Mouse (Mus musculus) heart, embryonic 13.5 days (tissue): Measurements from ENCODE around the gene Tbc1d21. TPM values are rescaled to one million over a fixed set of nuclear protein-coding genes. Genes with fewer than 3 reads are reported as not detected.
A peak's percentile ranks its signal among the peaks of the same experiment; 100 is the strongest.

Experiments used
- ATAC-seq: fragments of 200-750 bp; cut with Nextera tagmentation; 2 replicates; pipeline ENCODE4 v1.8.0; 2017; ENCODE audit warnings: moderate TSS enrichment; ENCODE audit not compliant: insufficient number of reproducible peaks, low FRiP score, low TSS enrichment; ENCODE audit errors: extremely low read depth
- H3K27ac ChIP-seq: fragments of 300-500 bp; sonication (generic); replicated peaks from 2 replicates; pipeline ENCODE4 v1.5.1; 2015; ENCODE audit warnings: moderate library complexity, mild to moderate bottlenecking, inconsistent platforms
- H3K27me3 ChIP-seq: fragments of 300-500 bp; sonication (generic); replicated peaks from 2 replicates; pipeline ENCODE4 v1.6.1; 2015; ENCODE audit warnings: mild to moderate bottlenecking, inconsistent platforms
- H3K36me3 ChIP-seq: fragments of 300-500 bp; sonication (generic); 2 replicates; pipeline ENCODE4 v1.6.1; 2015; ENCODE audit warnings: mild to moderate bottlenecking, inconsistent platforms
- H3K4me1 ChIP-seq: fragments of 300-500 bp; sonication (generic); 2 replicates; pipeline ENCODE4 v1.6.1; 2015; ENCODE audit warnings: inconsistent platforms
- H3K4me2 ChIP-seq: fragments of 300-500 bp; sonication (generic); 2 replicates; pipeline ENCODE4 v1.6.1; 2015; ENCODE audit warnings: inconsistent platforms, mild to moderate bottlenecking, moderate library complexity
- H3K4me3 ChIP-seq: fragments of 300-500 bp; sonication (generic); 2 replicates; pipeline ENCODE4 v1.5.1; 2015; ENCODE audit warnings: moderate library complexity, mild to moderate bottlenecking, inconsistent platforms
- H3K9ac ChIP-seq: fragments of 300-500 bp; sonication (generic); 2 replicates; pipeline ENCODE4 v1.6.1; 2015; ENCODE audit warnings: inconsistent platforms, mild to moderate bottlenecking, moderate library complexity
- H3K9me3 ChIP-seq: fragments of 300-500 bp; sonication (generic); 2 replicates; pipeline ENCODE4 v1.6.1; 2016; ENCODE audit warnings: inconsistent platforms
- WGBS: fragments of 180-500 bp; shearing (Covaris S2); methylation state at CpG from one replicate; pipeline ENCODE4 v1.1.7; 2015; ENCODE audit warnings: mixed read lengths; 5-methylcytosine and 5-hydroxymethylcytosine counted together
- polyA plus RNA-seq: library from polyadenylated mRNA; unstranded; fragments of >200 nt; fragmentation: Nextera tagmentation; extraction: Ambion mirVana; gene quantifications from 2 replicates; pipeline ENCODE4 v1.2.1, GENCODE M21; 2015

Tbc1d21 gene
- polyA plus RNA-seq, 1 experiment from 2014 or later: not detected

- Histone ChIP-seq H3K4me1 (peaks cover 65% of the 10 kb centered on the region), H3K4me3 (no peak overlapping the region), H3K9me3 (no peaks in the 10 kb centered on the region), H3K4me2 (no peak overlapping the region), H3K9ac (peak overlapping the region; percentile 45; the same call in 1 of the 2 replicates), H3K36me3 (no peaks in the 10 kb centered on the region), H3K27ac (peak overlapping the region; percentile 72), H3K27me3 (peaks cover 11% of the 10 kb centered on the region; the same call in 1 of the 2 replicates)
- no peak for ATAC-seq
- 46% methylated on average over 5 of the region's 5 CpGs for WGBS
These were observed 55.4 kb downstream of the Tbc1d21 start for GRCm38 (mm10) chr9:58314682-58315360.

- H3K27ac ChIP-seq: peak within 1 kb of the TSS; percentile 92
- H3K27me3 ChIP-seq: peaks cover 11% of the 10 kb centered on the region; the same call in 1 of the 2 replicates
- WGBS: under 1% methylated on average over 21 of the region's 21 CpGs
- H3K4me2 ChIP-seq: peak within 1 kb of the TSS; percentile 93
- H3K4me1 ChIP-seq: peaks cover 84% of the 10 kb centered on the region
- no peaks in the 10 kb centered on the region for H3K9me3 ChIP-seq
- H3K4me3 ChIP-seq: peak within 1 kb of the TSS; percentile 67
- H3K9ac ChIP-seq: peak within 1 kb of the TSS; percentile 90
- ATAC-seq: no peak
- H3K36me3 ChIP-seq: no peaks in the 10 kb centered on the region
These were observed 57.3 kb downstream of the Tbc1d21 start, which contains the start of gene Loxl1 for GRCm38 (mm10) chr9:58312944-58313359. Gene Loxl1, minus strand, starts transcription at chr9:58313186.

- H3K4me1 ChIP-seq: peaks cover 90% of the 10 kb centered on the region
- peak overlapping the region; percentile 90 for H3K9ac ChIP-seq
- peaks cover 11% of the 10 kb centered on the region; the same call in 1 of the 2 replicates for H3K27me3 ChIP-seq
- H3K27ac ChIP-seq: peak overlapping the region; percentile 92
- peak overlapping the region; percentile 67 for H3K4me3 ChIP-seq
- ATAC-seq: no peak
- H3K9me3 ChIP-seq: no peaks in the 10 kb centered on the region
- H3K4me2 ChIP-seq: peak overlapping the region; percentile 93
- no peaks in the 10 kb centered on the region for H3K36me3 ChIP-seq
- 2% methylated on average over 72 of the region's 72 CpGs for WGBS
These were observed 57.9 kb downstream of the Tbc1d21 start for GRCm38 (mm10) chr9:58312196-58312943.

- Histone ChIP-seq H3K4me1 (peaks cover 93% of the 10 kb centered on the region), H3K9me3 (no peaks in the 10 kb centered on the region), H3K9ac (peak overlapping the region; percentile 90), H3K4me3 (peak overlapping the region; percentile 67), H3K27me3 (peaks cover 11% of the 10 kb centered on the region; the same call in 1 of the 2 replicates), H3K36me3 (no peaks in the 10 kb centered on the region), H3K27ac (peak overlapping the region; percentile 92), H3K4me2 (peak overlapping the region; percentile 93)
- 48% methylated on average over 33 of the region's 33 CpGs for WGBS
- ATAC-seq: no peak
These were observed 58.9 kb downstream of the Tbc1d21 start for GRCm38 (mm10) chr9:58311191-58311910.

GRCm38 (mm10) chr9:58310043-58310660 is 60.1 kb downstream of the Tbc1d21 start:
- peak overlapping the region; percentile 67 for H3K9ac ChIP-seq
- WGBS: 65% methylated on average over 14 of the region's 14 CpGs
- ATAC-seq: no peak
- no peaks in the 10 kb centered on the region for H3K9me3 ChIP-seq
- no peaks in the 10 kb centered on the region for H3K36me3 ChIP-seq
- peak overlapping the region; percentile 85 for H3K27ac ChIP-seq
- peak overlapping the region; percentile 93 for H3K4me2 ChIP-seq
- peaks cover 94% of the 10 kb centered on the region for H3K4me1 ChIP-seq
- peak overlapping the region; percentile 32 for H3K4me3 ChIP-seq
- H3K27me3 ChIP-seq: peaks cover 11% of the 10 kb centered on the region; the same call in 1 of the 2 replicates

Other genes starting within 250 kb of the Tbc1d21 start
- gene Islr, start 166.1 kb downstream of the Tbc1d21 start, polyA plus RNA-seq: 18.6 and 23.3 TPM in 2 replicates
- gene Islr2, start 166.1 kb downstream of the Tbc1d21 start, polyA plus RNA-seq: 0.05 and 0.17 TPM in 2 replicates
- gene Pml, start 120.7 kb downstream of the Tbc1d21 start, polyA plus RNA-seq: 11.9 and 12.9 TPM in 2 replicates
- gene Stoml1, start 117.3 kb downstream of the Tbc1d21 start, polyA plus RNA-seq: 25.0 and 25.6 TPM in 2 replicates
- gene Loxl1, start 57.3 kb downstream of the Tbc1d21 start, polyA plus RNA-seq: 51.5 TPM in 2 replicates
- gene Insyn1, start 118.1 kb upstream of the Tbc1d21 start, polyA plus RNA-seq: 0.74 and 1.1 TPM in 2 replicates
- gene Cd276, start 185.0 kb upstream of the Tbc1d21 start, polyA plus RNA-seq: 32.1 and 34.1 TPM in 2 replicates
- gene Nptn, start 211.8 kb upstream of the Tbc1d21 start, polyA plus RNA-seq: 119 and 124 TPM in 2 replicates